ENCODE assay signal across 15 mouse cellular contexts in genomic region chr1:54715061-54715760, GRCm38 (mm10).
DNase-seq lines count a peak whose midpoint lies in the region; ATAC-seq and TF ChIP-seq lines count a peak whose summit lies in the region.
"Had no signal": no experiment of that assay in that cellular context is flagged by ENCODE, and none has a peak within 500 bp of the region (broad histone marks: within the 10 kb centered on the region; RNA-seq: fewer than 3 reads in every experiment).

No protein-coding gene starts in this region.

- ATAC-seq in forebrain, postnatal 0 days = peak; percentile 39; the same call in 1 of the 2 replicates
- no peak for ATAC-seq in hindbrain, postnatal 0 days
- no peak for ATAC-seq in hindbrain, embryonic 12.5 days (ENCODE audit: low FRiP score)
- ATAC-seq in midbrain, embryonic 13.5 days = no peak
- ATAC-seq: activated CD4-positive, CD25-positive, alpha-beta regulatory T cell, adult 4 months had no signal

- no peak for DNase-seq in forebrain, postnatal 0 days
- no peak for DNase-seq in forebrain, embryonic 10.5 days (ENCODE audit: extremely low spot score, low spot score)
- peak; percentile 58 for DNase-seq in hindbrain, postnatal 0 days (ENCODE audit: low spot score)
- no peak for DNase-seq in midbrain, embryonic 10.5 days (ENCODE audit: low spot score)
- DNase-seq in heart, postnatal 4 days = peak; percentile 26
- DNase-seq in yolk sac, embryonic 10.5 days (ENCODE audit: low spot score) = no peak
- DNase-seq: cerebellum, postnatal 14 days; kidney, postnatal 10 days; thymus, postnatal 36 days had no signal

- peaks cover 3% of the 10 kb centered on the region; the same call in 1 of the 2 replicates for H3K9me3 ChIP-seq in forebrain, postnatal 0 days (ENCODE audit: low read length)
- peaks cover 3% of the 10 kb centered on the region; the same call in 1 of the 2 replicates for H3K9me3 ChIP-seq in forebrain, embryonic 10.5 days
- H3K9me3 ChIP-seq in hindbrain, postnatal 0 days (ENCODE audit: low read length) = no peaks in the 10 kb centered on the region
- no peaks in the 10 kb centered on the region for H3K9me3 ChIP-seq in hindbrain, embryonic 12.5 days (replicated peaks)
- peaks cover 3% of the 10 kb centered on the region; the same call in 1 of the 2 replicates for H3K9me3 ChIP-seq in midbrain, embryonic 13.5 days
- no peaks in the 10 kb centered on the region for H3K9me3 ChIP-seq in midbrain, embryonic 10.5 days (replicated peaks)
- H3K9me3 ChIP-seq: embryonic facial prominence, embryonic 13.5 days; G1E had no signal

- H3K4me2 ChIP-seq in forebrain, postnatal 0 days (ENCODE audit: low read depth) = no peak overlapping the region
- no peak overlapping the region for H3K4me2 ChIP-seq in hindbrain, postnatal 0 days (ENCODE audit: low read depth, low read length)
- H3K4me2 ChIP-seq in hindbrain, embryonic 12.5 days (replicated peaks) = no peak overlapping the region
- H3K4me2 ChIP-seq in midbrain, embryonic 13.5 days (replicated peaks) = no peak overlapping the region
- H3K4me2 ChIP-seq: embryonic facial prominence, embryonic 13.5 days; limb, embryonic 13.5 days had no signal

- H3K27ac ChIP-seq in forebrain, postnatal 0 days (ENCODE audit: low read depth, low read length) = no peak overlapping the region
- H3K27ac ChIP-seq in forebrain, embryonic 10.5 days = no peak overlapping the region
- H3K27ac ChIP-seq in hindbrain, postnatal 0 days = no peak overlapping the region
- no peak overlapping the region for H3K27ac ChIP-seq in hindbrain, embryonic 12.5 days
- peak overlapping the region; percentile 26; the same call in 1 of the 2 replicates for H3K27ac ChIP-seq in midbrain, embryonic 13.5 days
- no peak overlapping the region for H3K27ac ChIP-seq in midbrain, embryonic 10.5 days (replicated peaks)
- H3K27ac ChIP-seq: embryonic facial prominence, embryonic 13.5 days; limb, embryonic 13.5 days had no signal

- H3K9ac ChIP-seq in forebrain, postnatal 0 days = no peak overlapping the region
- no peak overlapping the region for H3K9ac ChIP-seq in hindbrain, postnatal 0 days (replicated peaks; ENCODE audit: low read length)
- H3K9ac ChIP-seq in hindbrain, embryonic 12.5 days = no peak overlapping the region
- H3K9ac ChIP-seq in midbrain, embryonic 13.5 days (replicated peaks) = no peak overlapping the region
- H3K9ac ChIP-seq: embryonic facial prominence, embryonic 13.5 days; limb, embryonic 13.5 days had no signal

- 23% methylated on average over 8 of the region's 8 CpGs for WGBS in forebrain, postnatal 0 days
- WGBS in forebrain, embryonic 10.5 days = 88% methylated on average over 8 of the region's 8 CpGs
- 38% methylated on average over 8 of the region's 8 CpGs for WGBS in hindbrain, postnatal 0 days
- 83% methylated on average over 8 of the region's 8 CpGs for WGBS in hindbrain, embryonic 12.5 days
- 74% methylated on average over 8 of the region's 8 CpGs for WGBS in midbrain, embryonic 13.5 days
- 86% methylated on average over 8 of the region's 8 CpGs for WGBS in midbrain, embryonic 10.5 days

- H3K4me3 ChIP-seq in forebrain, postnatal 0 days (ENCODE audit: low read depth, low read length) = no peak overlapping the region
- no peak overlapping the region for H3K4me3 ChIP-seq in forebrain, embryonic 10.5 days
- no peak overlapping the region for H3K4me3 ChIP-seq in hindbrain, postnatal 0 days (ENCODE audit: low read length)
- H3K4me3 ChIP-seq in hindbrain, embryonic 12.5 days = no peak overlapping the region
- H3K4me3 ChIP-seq in midbrain, embryonic 13.5 days (replicated peaks) = no peak overlapping the region
- no peak overlapping the region for H3K4me3 ChIP-seq in midbrain, embryonic 10.5 days
- H3K4me3 ChIP-seq: embryonic facial prominence, embryonic 13.5 days; limb, embryonic 13.5 days had no signal

- no peak for TF ChIP-seq CTCF in forebrain, postnatal 0 days (IDR thresholded peaks at IDR 0.05; ENCODE audit: low read depth)
- TF ChIP-seq CTCF in hindbrain, postnatal 0 days (IDR thresholded peaks at IDR 0.05; ENCODE audit: low read depth) = no peak

- H3K36me3 ChIP-seq in forebrain, postnatal 0 days (ENCODE audit: insufficient read depth) = no peaks in the 10 kb centered on the region
- H3K36me3 ChIP-seq in forebrain, embryonic 10.5 days (replicated peaks) = 0 out of 2 replicates have a peak, but pooled peaks cover 5% of the 10 kb centered on the region
- no peaks in the 10 kb centered on the region for H3K36me3 ChIP-seq in hindbrain, postnatal 0 days (ENCODE audit: insufficient read depth, low read length)
- no peaks in the 10 kb centered on the region for H3K36me3 ChIP-seq in hindbrain, embryonic 12.5 days
- peaks cover 5% of the 10 kb centered on the region; the same call in 1 of the 2 replicates for H3K36me3 ChIP-seq in midbrain, embryonic 13.5 days
- H3K36me3 ChIP-seq in midbrain, embryonic 10.5 days = no peaks in the 10 kb centered on the region
- H3K36me3 ChIP-seq: G1E had no signal

- H3K4me1 ChIP-seq in forebrain, postnatal 0 days (ENCODE audit: insufficient read depth) = no peaks in the 10 kb centered on the region
- peaks cover 7% of the 10 kb centered on the region for H3K4me1 ChIP-seq in forebrain, embryonic 10.5 days
- no peaks in the 10 kb centered on the region; the same call in 1 of the 2 replicates for H3K4me1 ChIP-seq in hindbrain, postnatal 0 days (ENCODE audit: insufficient read depth, low read length)
- no peaks in the 10 kb centered on the region for H3K4me1 ChIP-seq in hindbrain, embryonic 12.5 days
- H3K4me1 ChIP-seq in midbrain, embryonic 13.5 days (replicated peaks) = no peaks in the 10 kb centered on the region; the same call in 1 of the 2 replicates
- H3K4me1 ChIP-seq in midbrain, embryonic 10.5 days = no peaks in the 10 kb centered on the region

- no peaks in the 10 kb centered on the region for H3K27me3 ChIP-seq in forebrain, postnatal 0 days (ENCODE audit: insufficient read depth, low read length)
- H3K27me3 ChIP-seq in forebrain, embryonic 10.5 days (ENCODE audit: poor library complexity, severe bottlenecking) = no peaks in the 10 kb centered on the region
- no peaks in the 10 kb centered on the region for H3K27me3 ChIP-seq in hindbrain, postnatal 0 days (ENCODE audit: insufficient read depth, low read length)
- H3K27me3 ChIP-seq in hindbrain, embryonic 12.5 days = no peaks in the 10 kb centered on the region
- no peaks in the 10 kb centered on the region for H3K27me3 ChIP-seq in midbrain, embryonic 13.5 days
- no peaks in the 10 kb centered on the region for H3K27me3 ChIP-seq in midbrain, embryonic 10.5 days (ENCODE audit: low read depth, poor library complexity, severe bottlenecking)
- H3K27me3 ChIP-seq: embryonic facial prominence, embryonic 13.5 days; limb, embryonic 13.5 days had no signal

Comparison
In these comparisons a context has a peak if more than half of its experiments do, and no peak if none do; other contexts are left out.
1. DNase-seq: peak in hindbrain, postnatal 0 days (single experiment) and heart, postnatal 4 days (single experiment); none in forebrain, postnatal 0 days (single experiment), forebrain, embryonic 10.5 days (single experiment), midbrain, embryonic 10.5 days (single experiment) and yolk sac, embryonic 10.5 days (single experiment).